Mouse (Mus musculus) kidney, postnatal 0 days (tissue): Measurements from ENCODE around the gene Ing4. TPM values are rescaled to one million over a fixed set of nuclear protein-coding genes. Genes with fewer than 3 reads are reported as not detected.

Source experiments
- ATAC-seq: fragments of 200-750 bp; cut with Nextera tagmentation; replicated peaks from 2 replicates; pipeline ENCODE4 v1.8.0; 2017; ENCODE audit warnings: low read depth, moderate number of reproducible peaks, moderate TSS enrichment, moderate library complexity; ENCODE audit not compliant: low FRiP score
- DNase-seq: peaks from one replicate; pipeline ENCODE4 v3.0.0-alpha.2; 2016; ENCODE audit warnings: low spot score
- H3K27ac ChIP-seq: fragments of 300-500 bp; sonication (generic); 2 replicates; pipeline ENCODE4 v1.5.1; 2014; ENCODE audit warnings: mild to moderate bottlenecking
- H3K27me3 ChIP-seq: fragments of 300-500 bp; sonication (generic); 2 replicates; pipeline ENCODE4 v1.6.1; 2014; ENCODE audit warnings: low read length, mixed read lengths; ENCODE audit not compliant: insufficient read depth
- H3K36me3 ChIP-seq: fragments of 300-500 bp; sonication (generic); 2 replicates; pipeline ENCODE4 v1.6.1; 2014; ENCODE audit warnings: low read length, mixed read lengths; ENCODE audit not compliant: insufficient read depth
- H3K4me1 ChIP-seq: fragments of 300-500 bp; sonication (generic); replicated peaks from 2 replicates; pipeline ENCODE4 v1.6.1; 2014; ENCODE audit warnings: antibody characterized with exemption, low read length, mixed read lengths; ENCODE audit not compliant: insufficient read depth
- H3K4me2 ChIP-seq: fragments of 300-500 bp; sonication (generic); 2 replicates; pipeline ENCODE4 v1.6.1; 2014; ENCODE audit warnings: mild to moderate bottlenecking, low read length, moderate library complexity, mixed read lengths
- H3K4me3 ChIP-seq: fragments of 300-500 bp; sonication (generic); replicated peaks from 2 replicates; pipeline ENCODE4 v1.5.1; 2014; ENCODE audit warnings: low read depth, low read length
- H3K9ac ChIP-seq: fragments of 300-500 bp; sonication (generic); 2 replicates; pipeline ENCODE4 v1.6.1; 2014; ENCODE audit warnings: low read depth, low read length
- H3K9me3 ChIP-seq: fragments of 300-500 bp; sonication (generic); replicated peaks from 2 replicates; pipeline ENCODE4 v1.6.1; 2016; ENCODE audit warnings: low read length, inconsistent platforms, mixed read lengths
- CTCF ChIP-seq: IDR thresholded peaks from 2 replicates; pipeline ENCODE4 v1.5.1; 2016; ENCODE audit warnings: antibody characterized with exemption, low read depth, mild to moderate bottlenecking, moderate library complexity
- WGBS: fragments of 180-500 bp; shearing (Covaris S2); extraction: QIAGEN DNeasy Blood & Tissue Kit; methylation state at CpG from one replicate; pipeline ENCODE4 v1.1.7; 2014; 5-methylcytosine and 5-hydroxymethylcytosine counted together
- polyA plus RNA-seq: library from polyadenylated mRNA; unstranded; fragments of >200 nt; fragmentation: Nextera tagmentation; extraction: Ambion mirVana; gene quantifications from 2 replicates; pipeline ENCODE4 v1.2.1, GENCODE M21; 2015

Ing4 gene
- polyA plus RNA-seq, 1 experiment from 2014 or later = 119 TPM

GRCm38 (mm10) chr6:125031604-125032003 lies 8.0 kb upstream of the Ing4 start:
- ATAC-seq (no peak), DNase-seq (no peak)
- Histone ChIP-seq H3K4me1 (no peaks in the 10 kb centered on the region), H3K9ac (no peak overlapping the region), H3K4me3 (no peak overlapping the region), H3K27me3 (no peaks in the 10 kb centered on the region), H3K9me3 (no peaks in the 10 kb centered on the region), H3K4me2 (no peak overlapping the region), H3K36me3 (peaks cover 52% of the 10 kb centered on the region), H3K27ac (no peak overlapping the region)
- TF ChIP-seq CTCF = no peak
- WGBS = 91% methylated on average over 16 of the region's 16 CpGs

GRCm38 (mm10) chr6:125038666-125039065 lies 894 bp upstream of the Ing4 start:
- Histone ChIP-seq H3K4me1 (peaks cover 12% of the 10 kb centered on the region; the same call in 1 of the 2 replicates), H3K9me3 (no peaks in the 10 kb centered on the region), H3K4me2 (peak overlapping the region; percentile 60), H3K27ac (peak overlapping the region; percentile 67), H3K4me3 (peak overlapping the region; percentile 78; the same call in 1 of the 2 replicates), H3K9ac (peak overlapping the region; percentile 32; the same call in 1 of the 2 replicates), H3K36me3 (peaks cover 21% of the 10 kb centered on the region), H3K27me3 (no peaks in the 10 kb centered on the region)
- ATAC-seq = no peak
- DNase-seq = no peak
- TF ChIP-seq CTCF = no peak
- WGBS = 90% methylated on average over 4 of the region's 4 CpGs

- peak overlapping the region; percentile 67 for H3K27ac ChIP-seq
- no peak for TF ChIP-seq CTCF
- H3K9me3 ChIP-seq = no peaks in the 10 kb centered on the region
- peaks cover 21% of the 10 kb centered on the region for H3K36me3 ChIP-seq
- H3K4me1 ChIP-seq = peaks cover 12% of the 10 kb centered on the region; the same call in 1 of the 2 replicates
- peak overlapping the region; percentile 78 for H3K4me3 ChIP-seq
- no peak for DNase-seq
- peak; percentile 7; the same call in 1 of the 2 replicates for ATAC-seq
- WGBS = 4% methylated on average over 8 of the region's 8 CpGs
- H3K27me3 ChIP-seq = no peaks in the 10 kb centered on the region
- H3K9ac ChIP-seq = peak overlapping the region; percentile 32; the same call in 1 of the 2 replicates
- H3K4me2 ChIP-seq = peak overlapping the region; percentile 60
Observed at GRCm38 (mm10) chr6:125039131-125039530, 429 bp upstream of the Ing4 start.

GRCm38 (mm10) chr6:125040221-125040620 lies 661 bp downstream of the Ing4 start:
- Histone ChIP-seq H3K9ac (peak overlapping the region; percentile 80), H3K9me3 (no peaks in the 10 kb centered on the region), H3K27ac (peak overlapping the region; percentile 67), H3K4me3 (peak overlapping the region; percentile 78), H3K36me3 (peaks cover 23% of the 10 kb centered on the region), H3K4me2 (peak overlapping the region; percentile 75), H3K27me3 (no peaks in the 10 kb centered on the region), H3K4me1 (peaks cover 12% of the 10 kb centered on the region; the same call in 1 of the 2 replicates)
- ATAC-seq = no peak
- no peak for DNase-seq
- 18% methylated on average over 7 of the region's 7 CpGs for WGBS
- TF ChIP-seq CTCF = no peak

GRCm38 (mm10) chr6:125041047-125041446 lies 1.5 kb downstream of the Ing4 start:
- no peaks in the 10 kb centered on the region for H3K27me3 ChIP-seq
- H3K9ac ChIP-seq = no peak overlapping the region
- no peak for TF ChIP-seq CTCF
- ATAC-seq (no peak), DNase-seq (no peak)
- H3K4me1 ChIP-seq = peaks cover 12% of the 10 kb centered on the region; the same call in 1 of the 2 replicates
- 74% methylated on average over 7 of the region's 7 CpGs for WGBS
- no peak overlapping the region for H3K4me3 ChIP-seq
- no peaks in the 10 kb centered on the region for H3K9me3 ChIP-seq
- H3K4me2 ChIP-seq = no peak overlapping the region
- peaks cover 15% of the 10 kb centered on the region for H3K36me3 ChIP-seq
- H3K27ac ChIP-seq = no peak overlapping the region

GRCm38 (mm10) chr6:125042081-125042480 lies 2.5 kb downstream of the Ing4 start:
- Histone ChIP-seq H3K9ac (0 out of 2 replicates have a peak overlapping the region, but pooled peaks have one; percentile 8), H3K4me1 (peaks cover 12% of the 10 kb centered on the region; the same call in 1 of the 2 replicates), H3K27me3 (no peaks in the 10 kb centered on the region), H3K36me3 (peaks cover 15% of the 10 kb centered on the region), H3K4me2 (no peak overlapping the region), H3K9me3 (no peaks in the 10 kb centered on the region), H3K4me3 (no peak overlapping the region), H3K27ac (no peak overlapping the region)
- WGBS = 93% methylated on average over 7 of the region's 7 CpGs
- DNase-seq = no peak
- no peak for ATAC-seq
- no peak for TF ChIP-seq CTCF

GRCm38 (mm10) chr6:125046691-125047090 lies 7.1 kb downstream of the Ing4 start:
- peaks cover 37% of the 10 kb centered on the region for H3K36me3 ChIP-seq
- H3K27me3 ChIP-seq = no peaks in the 10 kb centered on the region
- H3K9me3 ChIP-seq = no peaks in the 10 kb centered on the region
- 25% methylated on average over 5 of the region's 5 CpGs for WGBS
- H3K4me1 ChIP-seq = no peaks in the 10 kb centered on the region
- DNase-seq = peak; percentile 95
- no peak overlapping the region for H3K27ac ChIP-seq
- no peak overlapping the region for H3K4me2 ChIP-seq
- peak; percentile 95 for TF ChIP-seq CTCF
- H3K9ac ChIP-seq = no peak overlapping the region
- no peak overlapping the region for H3K4me3 ChIP-seq
- peak; percentile 65 for ATAC-seq
